Mouse (Mus musculus) T-helper 2 cell (primary cell): ENCODE data around the gene Rab4b.

ENCODE experiments used
- in situ Hi-C: fragments of 300-600 bp; cut with MboI, MseI; formaldehyde crosslinking; loops from one replicate; pipeline ENCODE4 v1.15.1; 2025; ENCODE audit warnings: high pct_unique_total_duplicates

Gene Rab4b

DNA sequence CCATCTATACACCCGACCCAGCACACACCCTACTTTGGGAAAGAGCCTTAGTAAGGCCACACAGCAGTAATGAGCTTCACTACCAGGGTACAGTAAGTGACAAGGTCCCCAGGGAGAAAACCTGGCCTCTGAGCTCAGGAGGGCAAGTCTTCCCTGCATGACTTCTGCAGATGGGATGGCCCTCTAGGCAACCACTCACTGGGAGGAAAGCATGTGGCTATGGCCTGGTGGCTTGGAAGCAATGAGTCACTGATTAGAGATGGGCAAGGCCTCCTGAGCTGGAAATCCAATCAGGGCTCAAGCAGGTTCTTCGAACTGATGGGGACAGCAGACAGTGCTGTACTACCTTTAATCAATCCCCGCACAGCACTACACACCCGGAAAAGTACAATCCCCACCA, 17.0 kb downstream of the Rab4b start:
- in situ Hi-C loops: no loop called here

DNA sequence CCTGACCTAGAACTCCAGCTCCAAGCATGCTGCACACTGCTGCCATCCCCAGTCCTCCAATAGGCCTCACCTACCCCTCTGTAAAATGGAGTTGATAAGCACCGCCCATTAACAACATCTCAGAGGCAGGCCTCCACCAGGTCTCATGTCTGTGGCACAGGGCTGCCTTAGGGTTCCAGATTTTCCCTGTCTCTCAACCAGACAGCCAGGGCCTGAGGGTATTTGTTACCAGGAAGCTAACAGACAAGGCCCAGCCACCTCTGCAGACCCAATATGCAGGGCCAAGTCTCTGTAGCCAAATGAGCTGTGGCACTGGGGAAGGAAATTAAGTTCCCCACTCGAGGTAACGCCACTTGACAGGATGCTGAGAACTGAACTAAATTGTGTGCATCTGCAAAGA, 17.8 kb downstream of the Rab4b start:
- in situ Hi-C loops: no loop called here

DNA sequence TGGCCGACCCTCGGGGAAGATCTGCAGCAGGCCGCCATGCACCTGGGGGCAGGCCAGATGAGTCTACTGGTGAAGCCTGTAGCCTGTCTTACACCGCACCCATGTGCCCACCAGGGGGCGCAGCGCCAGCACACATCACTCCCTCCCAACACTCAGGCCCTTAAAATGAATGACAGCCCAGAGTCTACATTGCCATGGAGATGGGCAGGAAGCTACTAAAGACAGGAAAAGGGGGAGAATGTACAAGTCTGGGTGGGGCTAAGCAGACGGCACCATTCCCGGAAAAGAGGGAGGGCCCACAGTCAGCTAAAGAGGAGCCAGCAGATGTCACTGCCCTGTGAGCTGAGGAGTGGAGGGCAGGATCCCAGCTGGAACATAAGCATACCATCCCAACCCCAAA, 18.8 kb downstream of the Rab4b start:
- in situ Hi-C loops: loop anchor here (5.0 kb wide), 1 partner anchor 97 kb away; the partner anchor contains the start of gene Numbl

- in situ Hi-C loops: loop anchor here (5.0 kb wide), 1 partner anchor 98 kb away; the partner anchor contains the start of gene Numbl
Observed at GRCm38 (mm10) chr7:27159256-27159655, 19.4 kb downstream of the Rab4b start.

- in situ Hi-C loops: loop anchor here (5.0 kb wide), 1 partner anchor 99 kb away; the partner anchor contains the start of gene Numbl
Observed at GRCm38 (mm10) chr7:27158171-27158570, 20.5 kb downstream of the Rab4b start.

- in situ Hi-C loops: loop anchor here (5.0 kb wide), 1 partner anchor 101 kb away; the partner anchor contains the start of gene Numbl
Observed at GRCm38 (mm10) chr7:27156005-27156404, 22.7 kb downstream of the Rab4b start.

GRCm38 (mm10) chr7:27153205-27153764, 25.4 kb downstream of the Rab4b start, which contains the start of gene Cyp2t4:
TSS of gene Cyp2t4 (plus strand) at chr7:27153714.
- in situ Hi-C loops: no loop called here

GRCm38 (mm10) chr7:27136410-27136996, 42.2 kb downstream of the Rab4b start:
- in situ Hi-C loops: no loop called here

DNA sequence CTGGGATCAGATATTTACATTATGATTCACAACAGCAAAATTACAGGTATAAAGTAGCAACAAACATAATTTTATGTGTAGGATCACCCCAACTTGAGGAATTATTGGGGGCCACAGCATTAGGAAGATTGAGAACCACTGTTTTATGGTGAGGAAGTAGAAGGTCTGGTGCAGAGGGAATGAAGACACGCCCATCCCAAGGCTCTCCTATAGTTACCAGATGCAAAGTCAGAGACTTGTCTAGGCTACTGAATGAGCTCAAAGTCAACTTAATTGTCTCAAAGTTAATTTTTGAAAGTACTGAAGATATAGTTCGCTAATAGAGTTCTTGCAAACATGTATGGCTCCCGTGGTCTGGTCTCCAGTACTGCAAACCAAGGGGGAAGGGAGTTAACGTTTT, 44.9 kb downstream of the Rab4b start:
- in situ Hi-C loops: no loop called here

- in situ Hi-C loops: no loop called here
Observed at GRCm38 (mm10) chr7:27133156-27133555, 45.5 kb downstream of the Rab4b start.

DNA sequence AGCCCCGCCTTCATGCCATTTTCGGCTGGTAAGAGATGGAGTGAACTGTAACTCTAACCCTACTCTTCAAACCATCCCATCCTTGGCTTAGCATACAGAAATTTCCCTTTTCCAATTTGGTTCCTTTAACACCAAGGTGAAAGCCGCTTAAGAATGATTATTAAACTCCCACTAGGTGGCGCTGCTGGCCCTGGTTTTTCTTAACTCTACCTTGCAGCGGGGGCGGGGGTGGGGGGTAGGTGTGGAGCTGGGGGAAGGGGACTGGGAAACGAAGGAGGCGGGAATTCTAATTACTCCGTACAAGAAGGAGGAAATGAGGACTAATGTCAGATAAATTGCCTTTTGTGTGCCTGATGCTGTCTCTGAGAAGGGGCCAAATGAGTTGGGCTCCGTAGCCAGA, 46.1 kb downstream of the Rab4b start:
- in situ Hi-C loops: no loop called here

DNA sequence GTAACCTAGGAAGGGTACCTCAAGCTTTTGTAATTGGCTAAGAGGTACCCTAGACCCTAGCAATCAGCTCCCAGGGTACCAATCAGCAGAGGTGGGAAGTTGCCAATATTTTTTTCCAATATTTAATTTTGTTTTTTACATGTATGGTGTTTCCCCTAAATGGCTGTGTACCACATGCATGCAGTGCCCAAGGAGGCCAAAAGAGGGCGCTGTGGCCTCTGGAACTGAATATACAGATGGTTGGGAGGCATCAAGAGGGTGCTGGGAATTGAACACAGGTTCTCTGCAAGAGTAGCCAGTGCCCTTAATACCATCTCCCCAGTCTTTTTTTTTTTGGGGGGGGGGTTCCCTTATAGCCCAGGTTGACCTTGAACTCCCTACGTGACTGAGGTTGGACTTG, 47.3 kb downstream of the Rab4b start:
- in situ Hi-C loops: no loop called here

DNA sequence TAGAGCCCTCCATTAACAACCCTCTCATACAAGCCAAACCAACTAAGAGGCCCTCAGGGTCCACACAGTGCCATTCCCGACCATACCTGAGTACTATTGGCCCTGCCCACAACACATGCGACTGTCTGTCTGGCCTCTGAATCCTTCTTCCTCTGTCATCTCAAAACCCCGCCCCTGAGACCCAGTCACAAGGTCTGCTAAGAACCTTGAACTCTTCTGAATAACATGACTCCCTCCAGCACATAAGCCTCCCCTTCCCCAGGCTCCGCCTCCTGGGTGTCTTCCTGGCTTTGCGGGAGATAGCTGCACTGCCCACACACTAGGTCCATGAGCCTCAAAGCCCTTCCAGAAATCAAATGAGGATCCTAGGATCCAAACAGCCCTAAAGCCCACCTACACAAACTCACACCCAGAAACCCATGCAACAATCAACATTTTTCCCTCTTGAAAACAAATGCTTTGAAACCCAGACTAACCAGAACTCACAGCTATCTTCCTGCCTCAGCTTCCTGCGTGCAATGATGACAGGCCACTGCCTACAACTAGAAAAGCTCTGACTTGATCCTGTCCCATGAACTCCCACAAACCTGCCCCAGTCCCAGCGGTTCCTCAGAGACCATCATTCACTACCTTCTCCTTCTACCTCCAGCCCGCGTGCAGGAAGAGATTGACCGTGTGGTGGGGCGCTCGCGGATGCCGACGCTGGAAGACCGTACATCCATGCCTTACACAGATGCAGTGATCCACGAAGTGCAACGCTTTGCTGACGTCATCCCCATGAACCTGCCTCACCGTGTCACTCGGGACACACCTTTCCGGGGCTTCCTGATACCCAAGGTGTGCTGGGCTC, 48.0 kb downstream of the Rab4b start:
- in situ Hi-C loops: no loop called here

DNA sequence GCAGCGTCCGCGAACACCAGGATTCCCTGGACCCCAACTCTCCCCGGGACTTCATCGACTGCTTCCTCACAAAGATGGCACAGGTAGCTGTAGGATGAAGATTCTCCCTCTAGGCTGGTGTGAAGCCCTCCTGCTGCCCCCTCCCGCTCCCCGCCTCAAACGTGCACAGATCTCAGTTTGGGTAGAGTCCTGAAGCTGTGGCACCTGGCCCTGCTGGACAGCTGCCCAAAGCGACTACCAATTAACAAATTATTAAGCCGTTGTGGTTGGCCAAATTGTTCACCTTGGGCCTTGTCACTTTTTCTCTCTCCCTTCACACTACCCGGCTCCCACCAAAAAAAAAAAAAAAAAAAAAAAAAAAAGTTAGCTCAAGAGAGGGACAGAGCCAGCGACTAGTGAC, 48.9 kb downstream of the Rab4b start:
- in situ Hi-C loops: no loop called here

DNA sequence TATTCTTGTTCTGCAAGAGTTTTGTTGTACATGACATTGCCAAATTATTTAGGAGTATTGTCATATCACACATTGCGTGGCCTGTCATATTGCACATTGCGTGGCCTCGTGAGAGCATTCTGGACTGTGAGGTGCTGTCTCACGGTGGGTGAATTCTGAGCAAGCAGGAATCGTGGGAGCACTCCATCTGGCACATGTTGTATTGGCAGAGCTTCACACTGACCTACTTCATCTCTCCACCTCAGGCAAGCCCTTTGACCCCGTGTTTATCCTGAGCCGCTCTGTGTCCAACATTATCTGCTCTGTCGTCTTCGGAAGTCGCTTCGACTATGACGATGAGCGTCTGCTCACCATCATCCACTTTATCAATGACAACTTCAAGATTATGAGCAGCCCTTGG, 49.8 kb downstream of the Rab4b start:
- in situ Hi-C loops: no loop called here

DNA sequence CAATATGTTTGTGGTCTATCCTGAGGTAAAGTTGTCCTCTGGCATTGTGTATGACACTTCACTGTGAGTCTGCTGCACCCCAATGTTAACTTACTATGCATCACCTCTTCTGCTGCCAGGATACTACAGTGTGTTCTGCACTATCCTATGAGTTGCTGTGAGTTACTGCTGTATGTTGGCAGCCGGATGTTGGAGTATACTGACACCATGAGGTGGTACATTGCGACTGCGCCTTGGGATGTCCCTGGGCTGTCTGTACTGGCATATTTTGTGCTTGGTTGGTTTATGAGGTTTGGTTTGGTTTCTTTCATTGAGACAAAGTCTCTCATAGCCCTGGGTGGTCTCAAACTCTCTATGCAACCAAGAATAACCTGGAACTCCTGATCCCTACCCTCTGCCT, 50.5 kb downstream of the Rab4b start:
- in situ Hi-C loops: no loop called here

- in situ Hi-C loops: no loop called here
Observed at GRCm38 (mm10) chr7:27124969-27125368, 53.7 kb downstream of the Rab4b start.

DNA sequence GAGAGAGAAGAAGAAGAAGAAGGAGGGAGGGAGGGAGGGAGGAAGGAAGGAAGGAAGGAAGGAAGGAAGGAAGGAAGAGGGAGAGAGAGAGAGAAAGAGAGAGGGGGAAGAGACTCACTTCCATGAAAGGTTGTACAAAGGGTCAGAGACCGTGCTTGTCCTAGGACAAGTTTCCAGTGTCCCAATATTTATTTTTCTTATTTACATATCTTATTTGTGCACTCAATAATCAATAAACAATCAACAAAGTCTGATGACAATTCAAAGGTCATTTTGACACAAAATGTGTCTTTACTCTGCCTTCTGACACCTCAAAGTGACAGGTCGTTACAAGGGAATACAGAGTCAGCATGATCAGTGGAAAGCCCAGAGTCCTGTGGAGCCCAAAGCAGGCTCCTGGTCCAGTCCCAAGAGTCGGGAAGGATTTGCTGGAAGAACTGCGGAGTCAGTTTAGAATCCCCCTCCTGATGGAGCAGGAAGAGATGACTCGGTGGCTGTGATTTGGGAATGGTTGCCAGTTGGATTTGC, 54.3 kb downstream of the Rab4b start:
- in situ Hi-C loops: no loop called here

GRCm38 (mm10) chr7:27119676-27120075, 59.0 kb downstream of the Rab4b start, which contains the start of gene Cyp2f2:
TSS of gene Cyp2f2 (plus strand) at chr7:27119909.
- in situ Hi-C loops: no loop called here
